Mouse (Mus musculus) forebrain, postnatal 0 days (tissue): ENCODE measurements around the gene Lyrm7. TPM values are rescaled to one million over a fixed set of nuclear protein-coding genes. Genes with fewer than 3 reads are reported as not detected.

Experiments
- ATAC-seq: fragments of 200-750 bp; cut with Nextera tagmentation; 2 replicates; pipeline ENCODE4 v1.8.0; 2017; ENCODE audit warnings: mild to moderate bottlenecking, moderate library complexity
- DNase-seq: peaks from one replicate; pipeline ENCODE4 v3.0.0-alpha.2; 2015
- H3K27ac ChIP-seq: fragments of 300-500 bp; sonication (generic); 2 replicates; pipeline ENCODE4 v1.5.1; 2014; ENCODE audit warnings: low read depth, mild to moderate bottlenecking, antibody characterized with exemption, low read length, moderate library complexity, mixed read lengths
- H3K27me3 ChIP-seq: fragments of 300-500 bp; sonication (generic); 2 replicates; pipeline ENCODE4 v1.6.1; 2014; ENCODE audit warnings: mild to moderate bottlenecking, low read length, mixed read lengths; ENCODE audit not compliant: insufficient read depth
- H3K36me3 ChIP-seq: fragments of 300-500 bp; sonication (generic); 2 replicates; pipeline ENCODE4 v1.6.1; 2014; ENCODE audit warnings: mild to moderate bottlenecking, moderate library complexity; ENCODE audit not compliant: insufficient read depth
- H3K4me1 ChIP-seq: fragments of 300-500 bp; sonication (generic); 2 replicates; pipeline ENCODE4 v1.6.1; 2014; ENCODE audit warnings: antibody characterized with exemption; ENCODE audit not compliant: insufficient read depth
- H3K4me2 ChIP-seq: fragments of 300-500 bp; sonication (generic); 2 replicates; pipeline ENCODE4 v1.6.1; 2014; ENCODE audit warnings: low read depth, mild to moderate bottlenecking, moderate library complexity
- H3K4me3 ChIP-seq: fragments of 300-500 bp; sonication (generic); 2 replicates; pipeline ENCODE4 v1.5.1; 2014; ENCODE audit warnings: low read depth, low read length, mixed read lengths
- H3K9ac ChIP-seq: fragments of 300-500 bp; sonication (generic); 2 replicates; pipeline ENCODE4 v1.6.1; 2014; ENCODE audit warnings: mild to moderate bottlenecking
- H3K9me3 ChIP-seq: fragments of 300-500 bp; sonication (generic); 2 replicates; pipeline ENCODE4 v1.6.1; 2016; ENCODE audit warnings: low read length
- CTCF ChIP-seq: sonication (generic); IDR thresholded peaks from 2 replicates; pipeline ENCODE4 v1.5.1; 2016; ENCODE audit warnings: antibody characterized with exemption, control low read depth, low read depth
- WGBS: fragments of 180-500 bp; shearing (Covaris S2); extraction: QIAGEN DNeasy Blood & Tissue Kit; methylation state at CpG from one replicate; pipeline ENCODE4 v1.1.7; 2014; 5-methylcytosine and 5-hydroxymethylcytosine counted together
- polyA plus RNA-seq: library from polyadenylated mRNA; unstranded; fragments of >200 nt; fragmentation: Nextera tagmentation; extraction: Ambion mirVana; gene quantifications from 2 replicates; pipeline ENCODE4 v1.2.1, GENCODE M21; 2015
- total RNA-seq: library from RNA; depleted of rRNA; stranded (reverse); fragments of >200 nt; gene quantifications from 2 replicates; pipeline ENCODE4 v1.2.3, GENCODE M21; 2014; rRNA removed

Gene Lyrm7
- total and polyA plus RNA-seq, 2 experiments from 2014 or later: 4.0 to 11.3 TPM

- no peaks in the 10 kb centered on the region for H3K27me3 ChIP-seq
- no peak for ATAC-seq
- no peak for TF ChIP-seq CTCF
- H3K4me1 ChIP-seq: peaks cover 16% of the 10 kb centered on the region
- no peak overlapping the region for H3K4me3 ChIP-seq
- H3K27ac ChIP-seq: no peak overlapping the region
- WGBS: 52% methylated on average over 1 of the region's 1 CpGs
- H3K36me3 ChIP-seq: no peaks in the 10 kb centered on the region
- H3K9me3 ChIP-seq: no peaks in the 10 kb centered on the region
- no peak overlapping the region for H3K4me2 ChIP-seq
- no peak overlapping the region for H3K9ac ChIP-seq
- no peak for DNase-seq
These were observed 82.4 kb downstream of the Lyrm7 start for GRCm38 (mm10) chr11:54778131-54778844.

GRCm38 (mm10) chr11:54777387-54778130, 83.2 kb downstream of the Lyrm7 start:
- Histone ChIP-seq H3K9me3 (no peaks in the 10 kb centered on the region), H3K4me2 (no peak overlapping the region), H3K4me3 (no peak overlapping the region), H3K36me3 (no peaks in the 10 kb centered on the region), H3K27me3 (no peaks in the 10 kb centered on the region), H3K9ac (no peak overlapping the region), H3K27ac (no peak overlapping the region), H3K4me1 (peaks cover 16% of the 10 kb centered on the region)
- TF ChIP-seq CTCF: no peak
- no peak for DNase-seq
- 75% methylated on average over 6 of the region's 6 CpGs for WGBS
- ATAC-seq: no peak

Other genes starting within 250 kb of the Lyrm7 start
- 137 and 150 TPM in 2 replicates for gene Cdc42se2, start 73.2 kb downstream of the Lyrm7 start, total RNA-seq
- gene Cdc42se2, start 73.2 kb downstream of the Lyrm7 start, polyA plus RNA-seq: 121 and 137 TPM in 2 replicates
- gene Hint1, start 5.5 kb upstream of the Lyrm7 start, total RNA-seq: 622 and 776 TPM in 2 replicates
- 1,041 and 1,347 TPM in 2 replicates for gene Hint1, start 5.5 kb upstream of the Lyrm7 start, polyA plus RNA-seq
- gene Gpx3, start 41.5 kb upstream of the Lyrm7 start, total RNA-seq: 7.1 and 16.0 TPM in 2 replicates
- 35.0 and 44.0 TPM in 2 replicates for gene Gpx3, start 41.5 kb upstream of the Lyrm7 start, polyA plus RNA-seq
- gene Tnip1, start 102.0 kb upstream of the Lyrm7 start, total RNA-seq: 9.8 and 14.9 TPM in 2 replicates
- 13.0 and 16.6 TPM in 2 replicates for gene Tnip1, start 102.0 kb upstream of the Lyrm7 start, polyA plus RNA-seq
- 52.3 and 57.2 TPM in 2 replicates for gene Anxa6, start 172.5 kb upstream of the Lyrm7 start, total RNA-seq
- gene Anxa6, start 172.5 kb upstream of the Lyrm7 start, polyA plus RNA-seq: 40.5 and 50.2 TPM in 2 replicates
- 0.48 and 0.62 TPM in 2 replicates for gene Ccdc69, start 217.2 kb upstream of the Lyrm7 start, total RNA-seq
- gene Ccdc69, start 217.2 kb upstream of the Lyrm7 start, polyA plus RNA-seq: 0.18 and 0.29 TPM in 2 replicates
- gene Gm2a, start 237.2 kb upstream of the Lyrm7 start, total RNA-seq: 19.9 and 20.2 TPM in 2 replicates
- gene Gm2a, start 237.2 kb upstream of the Lyrm7 start, polyA plus RNA-seq: 46.7 and 48.4 TPM in 2 replicates